Mouse (Mus musculus) liver, postnatal 0 days (tissue): ENCODE measurements around the gene Srp54a.
"Not testable (repeated sequence)": the region's sequence is repeated elsewhere in the genome, so short reads cannot be mapped to it uniquely, and the experiment has no call there.

Source experiments
- CTCF ChIP-seq: sonication (generic); IDR thresholded peaks from 2 replicates; pipeline ENCODE4 v1.5.1; 2016; ENCODE audit warnings: antibody characterized with exemption, low read depth
- EP300 ChIP-seq: IDR thresholded peaks from 2 replicates; pipeline ENCODE4 v1.6.1; 2016; ENCODE audit warnings: antibody characterized with exemption, low read depth, mild to moderate bottlenecking

- not testable (repeated sequence) for TF ChIP-seq CTCF, EP300
These were observed 57.8 kb downstream of the Srp54a start for GRCm38 (mm10) chr12:55137859-55138258.
